Mouse (Mus musculus) MEL (cell line): ENCODE data around the gene A530016L24Rik. TPM values are rescaled to one million over a fixed set of nuclear protein-coding genes. Genes with fewer than 3 reads are reported as not detected.

Experiments
- DNase-seq: peaks from one replicate; pipeline ENCODE4 v3.0.0; 2011; ENCODE audit warnings: low read depth, low spot score
- H3K27ac ChIP-seq: 2 replicates; pipeline ENCODE4 v1.5.1; 2012; ENCODE audit warnings: low read depth, mild to moderate bottlenecking, control low read depth, low read length, moderate library complexity; ENCODE audit not compliant: control insufficient read depth
- H3K27me3 ChIP-seq, 2 experiments: fragments of 150-350 bp in 1 of 2; sonication (generic) in 1 of 2; 2 replicates each; pipeline ENCODE4 v1.6.1; 2012; ENCODE audit warnings: low read length in 2 of 2, mild to moderate bottlenecking in 2 of 2, improper control_type of control experiment in 1 of 2, moderate library complexity in 1 of 2; ENCODE audit not compliant: insufficient read depth in 2 of 2, control insufficient read depth in 1 of 2
- H3K36me3 ChIP-seq, 2 experiments: 2 replicates each; pipeline ENCODE4 v1.6.1; 2012 to 2014; ENCODE audit warnings: low read length in 2 of 2, improper control_type of control experiment in 1 of 2, inconsistent platforms in 1 of 2, mild to moderate bottlenecking in 1 of 2; ENCODE audit not compliant: insufficient read depth in 2 of 2, control insufficient read depth in 1 of 2
- H3K4me1 ChIP-seq, 2 experiments: fragments of 150-350 bp in 1 of 2; sonication (generic) in 1 of 2; 2 replicates each; pipeline ENCODE4 v1.6.1; 2012; ENCODE audit warnings: low read length in 2 of 2, improper control_type of control experiment in 1 of 2, mild to moderate bottlenecking in 1 of 2; ENCODE audit not compliant: insufficient read depth in 2 of 2, control insufficient read depth in 1 of 2
- H3K4me3 ChIP-seq, 2 experiments: fragments of 150-350 bp in 1 of 2; sonication (generic) in 1 of 2; 2 replicates each; pipeline ENCODE4 v1.5.1; 2012; ENCODE audit warnings: low read depth in 2 of 2, low read length in 2 of 2, mild to moderate bottlenecking in 2 of 2, moderate library complexity in 2 of 2, control low read depth in 1 of 2, improper control_type of control experiment in 1 of 2; ENCODE audit not compliant: control insufficient read depth in 1 of 2, insufficient read depth in 1 of 2
- H3K79me2 ChIP-seq: 2 replicates; pipeline ENCODE4 v1.6.1; 2012; ENCODE audit warnings: mild to moderate bottlenecking, low read length, moderate library complexity; ENCODE audit not compliant: control insufficient read depth, poor library complexity, insufficient read depth
- H3K9ac ChIP-seq: 2 replicates; pipeline ENCODE4 v1.6.1; 2012; ENCODE audit warnings: low read depth, mild to moderate bottlenecking, control low read depth, low read length, moderate library complexity; ENCODE audit not compliant: control insufficient read depth, poor library complexity, severe bottlenecking
- H3K9me3 ChIP-seq: fragments of 150-350 bp; sonication (generic); replicated peaks from 2 replicates; pipeline ENCODE4 v1.6.1; 2012; ENCODE audit warnings: mild to moderate bottlenecking, low read length, improper control_type of control experiment, moderate library complexity; ENCODE audit not compliant: insufficient read depth
- BHLHE40 ChIP-seq: IDR thresholded peaks from 2 replicates; pipeline ENCODE4 v1.6.1; 2012; ENCODE audit warnings: low read depth, mild to moderate bottlenecking, inconsistent platforms, low read length, improper control_type of control experiment, borderline replicate concordance
- EP300 ChIP-seq, 2 experiments: IDR thresholded peaks; 2 replicates each; pipeline ENCODE4 v1.6.1; 2011; ENCODE audit warnings: improper control_type of control experiment in 2 of 2, low read length in 2 of 2, low read depth in 1 of 2, mild to moderate bottlenecking in 1 of 2
- ETS1 ChIP-seq: IDR thresholded peaks from 2 replicates; pipeline ENCODE4 v1.6.1; 2012; ENCODE audit warnings: low read depth, mild to moderate bottlenecking, inconsistent platforms, low read length, improper control_type of control experiment, moderate library complexity
- HCFC1 ChIP-seq: IDR thresholded peaks from 2 replicates; pipeline ENCODE4 v1.6.1; 2012; ENCODE audit warnings: low read depth, mild to moderate bottlenecking, inconsistent platforms, low read length, improper control_type of control experiment, moderate library complexity
- JUND ChIP-seq: IDR thresholded peaks from 2 replicates; pipeline ENCODE4 v1.6.1; 2011; ENCODE audit warnings: low read depth, mild to moderate bottlenecking, improper control_type of control experiment, low read length
- MAX ChIP-seq: IDR thresholded peaks from 2 replicates; pipeline ENCODE4 v1.6.1; 2011; ENCODE audit warnings: low read length, improper control_type of control experiment
- MEF2A ChIP-seq: IDR thresholded peaks from 2 replicates; pipeline ENCODE4 v1.6.1; 2014; ENCODE audit warnings: low read depth, mild to moderate bottlenecking, inconsistent platforms, low read length, improper control_type of control experiment; ENCODE audit not compliant: poor library complexity, insufficient replicate concordance, severe bottlenecking; ENCODE audit errors: extremely low read depth
- POLR2AphosphoS2 ChIP-seq: IDR thresholded peaks from 2 replicates; pipeline ENCODE4 v1.6.1; 2011; ENCODE audit warnings: low read length, improper control_type of control experiment
- POLR2AphosphoS5 ChIP-seq: IDR thresholded peaks from 2 replicates; pipeline ENCODE4 v1.6.1; 2012; ENCODE audit warnings: low read depth, borderline replicate concordance, mild to moderate bottlenecking, inconsistent platforms, low read length, moderate library complexity, mixed read lengths
- RAD21 ChIP-seq: IDR thresholded peaks from 2 replicates; pipeline ENCODE4 v1.6.1; 2011; ENCODE audit warnings: mild to moderate bottlenecking, low read depth, low read length, improper control_type of control experiment
- RCOR1 ChIP-seq: IDR thresholded peaks from 2 replicates; pipeline ENCODE4 v1.6.1; 2012; ENCODE audit warnings: low read depth, mild to moderate bottlenecking, inconsistent platforms, low read length, improper control_type of control experiment
- SMC3 ChIP-seq: IDR thresholded peaks from 2 replicates; pipeline ENCODE4 v1.6.1; 2011; ENCODE audit warnings: low read depth, low read length, improper control_type of control experiment
- TAL1 ChIP-seq: IDR thresholded peaks from 2 replicates; pipeline ENCODE4 v1.6.1; 2012; ENCODE audit warnings: mild to moderate bottlenecking, inconsistent platforms, low read length, moderate library complexity, mixed read lengths
- TCF12 ChIP-seq: IDR thresholded peaks from 2 replicates; pipeline ENCODE4 v1.6.1; 2014; ENCODE audit warnings: low read depth, mild to moderate bottlenecking, inconsistent platforms, low read length, improper control_type of control experiment, moderate library complexity
- polyA plus RNA-seq, 2 experiments: library from polyadenylated mRNA; stranded (reverse) in 1 of 2; unstranded in 1 of 2; fragments of >175 nt in 1 of 2; fragments of >200 nt in 1 of 2; gene quantifications; 2 replicates each; pipeline versions ENCODE4 v1.2.1 to v1.2.4; 2012; ENCODE audit warnings: low replicate concordance in 2 of 2, low read depth in 1 of 2; ENCODE audit not compliant: insufficient read length in 2 of 2, insufficient read depth in 1 of 2, missing spikeins in 1 of 2
- total RNA-seq: library from RNA; depleted of rRNA; stranded (reverse); fragments of 300-350 nt; gene quantifications from 2 replicates; pipeline ENCODE4 v1.2.3, GENCODE M21; 2012

A530016L24Rik gene
- total and polyA plus RNA-seq, 3 experiments, result not detected

- TF ChIP-seq POLR2AphosphoS5, result no peak
Measured at GRCm38 (mm10) chr12:112506267-112506666, 17.0 kb downstream of the A530016L24Rik start (continued).

GRCm38 (mm10) chr12:112507264-112507663 is 18.0 kb downstream of the A530016L24Rik start:
- no peak for DNase-seq
- no peaks in the 10 kb centered on the region for H3K79me2 ChIP-seq
- no peak overlapping the region for H3K27ac ChIP-seq
- TF ChIP-seq POLR2AphosphoS2 (no peak), POLR2AphosphoS5 (no peak; the same call in 1 of the 2 replicates)
- H3K9me3 ChIP-seq, result no peaks in the 10 kb centered on the region
- no peak overlapping the region for H3K4me3 ChIP-seq
- H3K27me3 ChIP-seq, result no peaks in the 10 kb centered on the region
- no peaks in the 10 kb centered on the region for H3K4me1 ChIP-seq
- no peak overlapping the region for H3K9ac ChIP-seq
- H3K36me3 ChIP-seq, result no peaks in the 10 kb centered on the region

- H3K27me3 ChIP-seq, result no peaks in the 10 kb centered on the region
- H3K27ac ChIP-seq, result no peak overlapping the region
- no peaks in the 10 kb centered on the region for H3K4me1 ChIP-seq
- no peak for DNase-seq
- no peak overlapping the region for H3K4me3 ChIP-seq
- H3K9ac ChIP-seq, result no peak overlapping the region
- no peaks in the 10 kb centered on the region for H3K36me3 ChIP-seq
- H3K79me2 ChIP-seq, result no peaks in the 10 kb centered on the region
- no peaks in the 10 kb centered on the region for H3K9me3 ChIP-seq
- no peak for TF ChIP-seq RCOR1
- no peak for TF ChIP-seq POLR2AphosphoS2
- 0 out of 2 replicates have a peak, but pooled peaks have one; percentile 6 for TF ChIP-seq TAL1
- no peak for TF ChIP-seq MEF2A
- no peak for TF ChIP-seq ETS1
- TF ChIP-seq MAX, result no peak
- TF ChIP-seq HCFC1, result no peak
- no peak for TF ChIP-seq RAD21
- no peak for TF ChIP-seq JUND
- peak; percentile 61; the same call in 1 of the 2 replicates for TF ChIP-seq POLR2AphosphoS5
- no peak for TF ChIP-seq BHLHE40
- TF ChIP-seq TCF12, result no peak
- no peak for TF ChIP-seq SMC3
- no peak for TF ChIP-seq EP300 (IDR thresholded peaks at IDR 0.05; ENCODE audit: low read depth in 1 of 2, low read length in 2 of 2)
Measured at GRCm38 (mm10) chr12:112507984-112508383, 18.7 kb downstream of the A530016L24Rik start.
